Mouse (Mus musculus): Measurements from ENCODE around the gene Mgat3. TPM values are rescaled to one million over a fixed set of nuclear protein-coding genes. Genes with fewer than 3 reads are reported as not detected.

Gene Mgat3
- polyA plus RNA-seq, 1 experiment from 2014 or later = 6.1 TPM

DNA sequence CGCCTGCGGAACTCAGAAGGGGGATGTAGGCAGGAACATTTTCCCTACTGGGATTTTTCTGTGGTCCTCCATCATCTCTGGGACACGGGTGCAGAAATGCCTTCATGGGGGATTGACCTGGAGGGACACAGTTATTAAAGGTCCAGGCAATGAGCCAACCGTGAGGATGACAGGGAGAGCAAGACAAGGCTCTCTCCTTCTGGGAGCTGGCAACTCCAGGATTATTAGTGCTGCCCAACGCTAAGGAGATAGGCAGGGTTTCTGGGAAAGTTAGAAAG, 1.0 kb downstream of the Mgat3 start:
- peaks cover 25% of the 10 kb centered on the region for H3K4me1 ChIP-seq (ENCODE audit: control insufficient read depth, insufficient read depth, low read length)
- peak overlapping the region; percentile 84; the same call in 1 of the 2 replicates for H3K9ac ChIP-seq (ENCODE audit: low read depth, low read length)
- no peaks in the 10 kb centered on the region for H3K27me3 ChIP-seq (ENCODE audit: control insufficient read depth, insufficient read depth, low read length)
- no peaks in the 10 kb centered on the region for H3K9me3 ChIP-seq (ENCODE audit: control insufficient read depth, low read length)
- no peaks in the 10 kb centered on the region for H3K36me3 ChIP-seq (ENCODE audit: control insufficient read depth, insufficient read depth, low read length)
- H3K4me3 ChIP-seq (ENCODE audit: low read length) = peak overlapping the region; percentile 86
- WGBS = under 1% methylated on average over 5 of the region's 5 CpGs
- no peak overlapping the region for H3K27ac ChIP-seq (ENCODE audit: low read depth, low read length)
- ATAC-seq (ENCODE audit: low FRiP score, low TSS enrichment) = no peak
- peak overlapping the region; percentile 88 for H3K4me2 ChIP-seq (replicated peaks; ENCODE audit: low read depth, low read length)

DNA sequence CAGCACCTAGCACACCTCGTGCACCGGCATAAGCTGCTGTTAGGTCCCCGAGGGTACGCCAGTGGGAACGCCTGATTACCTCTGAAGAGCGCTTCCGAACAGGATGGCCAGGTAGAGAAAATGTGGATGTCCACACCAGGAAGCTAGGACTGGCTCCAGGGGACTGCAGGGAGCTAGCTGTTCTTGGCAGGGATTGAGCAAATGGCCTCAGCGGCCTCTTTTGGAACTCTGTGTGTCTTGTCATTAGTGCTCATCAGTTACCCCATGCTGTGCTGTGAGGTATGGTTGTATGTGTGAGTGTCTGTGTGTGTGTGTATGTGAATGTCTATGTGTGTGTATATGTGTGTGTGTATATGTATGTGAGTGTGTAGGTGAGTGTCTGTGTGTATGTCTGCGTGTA, 1.8 kb downstream of the Mgat3 start:
- Histone ChIP-seq H3K27me3 (ENCODE audit: control insufficient read depth, insufficient read depth, low read length) (no peaks in the 10 kb centered on the region), H3K4me2 (replicated peaks; ENCODE audit: low read depth, low read length) (peak overlapping the region; percentile 88; the same call in 1 of the 2 replicates), H3K9ac (ENCODE audit: low read depth, low read length) (no peak overlapping the region), H3K9me3 (ENCODE audit: control insufficient read depth, low read length) (no peaks in the 10 kb centered on the region), H3K4me3 (ENCODE audit: low read length) (peak overlapping the region; percentile 86; the same call in 1 of the 2 replicates), H3K36me3 (ENCODE audit: control insufficient read depth, insufficient read depth, low read length) (no peaks in the 10 kb centered on the region), H3K27ac (ENCODE audit: low read depth, low read length) (no peak overlapping the region), H3K4me1 (ENCODE audit: control insufficient read depth, insufficient read depth, low read length) (peaks cover 28% of the 10 kb centered on the region)
- no peak for ATAC-seq (ENCODE audit: low FRiP score, low TSS enrichment)
- 78% methylated on average over 9 of the region's 9 CpGs for WGBS

DNA sequence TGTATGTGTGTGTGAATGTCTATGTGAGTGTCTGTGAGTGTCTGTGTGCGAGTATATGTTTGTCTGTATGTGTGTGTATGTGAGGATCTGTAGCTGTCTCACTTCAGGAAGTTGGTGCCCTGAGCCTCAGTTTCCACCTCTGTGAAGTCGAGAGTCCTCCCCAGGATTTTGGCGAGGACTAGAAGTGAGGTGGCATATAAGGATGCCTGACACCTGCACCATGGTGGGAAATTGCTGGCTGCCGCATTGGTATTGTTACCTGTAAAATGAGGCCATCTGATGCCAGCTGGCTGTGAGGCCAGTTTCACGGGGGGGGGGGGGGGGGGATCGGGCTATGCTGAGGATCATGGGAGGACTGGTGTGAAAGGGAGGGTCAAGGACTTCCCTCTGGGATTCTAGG, 2.2 kb downstream of the Mgat3 start:
- Histone ChIP-seq H3K4me3 (ENCODE audit: low read length) (no peak overlapping the region), H3K4me2 (replicated peaks; ENCODE audit: low read depth, low read length) (no peak overlapping the region), H3K4me1 (ENCODE audit: control insufficient read depth, insufficient read depth, low read length) (peaks cover 28% of the 10 kb centered on the region), H3K27me3 (ENCODE audit: control insufficient read depth, insufficient read depth, low read length) (no peaks in the 10 kb centered on the region), H3K36me3 (ENCODE audit: control insufficient read depth, insufficient read depth, low read length) (no peaks in the 10 kb centered on the region), H3K9me3 (ENCODE audit: control insufficient read depth, low read length) (no peaks in the 10 kb centered on the region), H3K9ac (ENCODE audit: low read depth, low read length) (no peak overlapping the region), H3K27ac (ENCODE audit: low read depth, low read length) (no peak overlapping the region)
- 88% methylated on average over 4 of the region's 6 CpGs for WGBS
- ATAC-seq (ENCODE audit: low FRiP score, low TSS enrichment) = no peak

DNA sequence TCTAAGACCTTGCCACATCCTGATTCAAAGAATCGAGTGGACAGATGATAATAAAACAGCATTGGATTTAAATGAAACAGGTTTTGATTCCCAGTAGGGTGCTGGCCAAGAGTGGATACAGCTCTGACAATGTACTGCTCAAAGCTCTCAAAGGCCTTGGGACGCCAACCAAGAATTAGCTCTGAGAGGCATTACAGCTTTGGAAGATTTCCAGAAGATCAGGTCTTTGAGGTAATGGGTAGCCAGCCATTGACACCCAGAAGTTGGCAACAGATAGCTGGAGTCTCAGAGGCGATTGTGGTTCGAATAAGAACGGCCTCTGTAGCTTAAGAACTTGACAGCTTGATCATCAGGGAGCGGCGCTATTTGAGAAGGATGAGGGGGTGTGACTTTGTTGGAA, 8.0 kb downstream of the Mgat3 start:
- Histone ChIP-seq H3K27ac (ENCODE audit: low read depth, low read length) (no peak overlapping the region), H3K4me1 (ENCODE audit: control insufficient read depth, insufficient read depth, low read length) (0 out of 2 replicates have a peak, but pooled peaks cover 3% of the 10 kb centered on the region), H3K27me3 (ENCODE audit: control insufficient read depth, insufficient read depth, low read length) (no peaks in the 10 kb centered on the region), H3K9me3 (ENCODE audit: control insufficient read depth, low read length) (no peaks in the 10 kb centered on the region), H3K9ac (ENCODE audit: low read depth, low read length) (no peak overlapping the region), H3K36me3 (ENCODE audit: control insufficient read depth, insufficient read depth, low read length) (no peaks in the 10 kb centered on the region), H3K4me2 (replicated peaks; ENCODE audit: low read depth, low read length) (no peak overlapping the region), H3K4me3 (ENCODE audit: low read length) (no peak overlapping the region)
- ATAC-seq (ENCODE audit: low FRiP score, low TSS enrichment) = no peak
- 90% methylated on average over 7 of the region's 7 CpGs for WGBS

DNA sequence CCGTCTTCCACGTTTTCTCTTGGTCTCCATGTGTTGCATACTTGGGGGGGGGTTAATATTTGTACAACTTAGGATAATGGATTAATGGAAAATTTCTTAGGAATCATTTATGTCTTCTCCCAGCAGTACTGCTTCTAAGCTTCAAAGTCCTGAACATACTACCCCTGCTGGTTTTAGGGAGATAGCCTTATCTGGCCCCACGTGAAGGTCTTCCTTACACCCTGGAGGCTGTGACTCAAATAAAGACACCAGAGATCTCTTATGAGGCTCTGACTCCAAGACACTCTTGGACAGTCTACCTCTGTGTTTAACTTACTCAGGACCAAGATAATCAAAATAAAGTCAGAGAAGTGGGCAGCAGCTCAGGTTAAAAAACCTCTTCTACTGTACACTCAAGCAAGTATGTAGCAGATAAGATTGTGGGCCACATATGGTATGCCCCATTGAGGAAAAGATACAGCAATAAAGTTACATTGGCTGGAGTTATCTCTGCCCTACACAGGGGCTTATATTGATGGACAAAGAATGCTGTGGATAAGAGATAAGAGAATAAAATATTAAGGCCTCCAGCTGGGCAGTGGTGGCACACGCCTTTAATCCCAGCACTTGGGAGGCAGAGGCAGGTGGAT, 8.7 kb downstream of the Mgat3 start:
- 91% methylated on average over 4 of the region's 4 CpGs for WGBS
- Histone ChIP-seq H3K9ac (ENCODE audit: low read depth, low read length) (no peak overlapping the region), H3K36me3 (ENCODE audit: control insufficient read depth, insufficient read depth, low read length) (no peaks in the 10 kb centered on the region), H3K4me3 (ENCODE audit: low read length) (no peak overlapping the region), H3K4me2 (replicated peaks; ENCODE audit: low read depth, low read length) (no peak overlapping the region), H3K27me3 (ENCODE audit: control insufficient read depth, insufficient read depth, low read length) (no peaks in the 10 kb centered on the region), H3K27ac (ENCODE audit: low read depth, low read length) (no peak overlapping the region), H3K4me1 (ENCODE audit: control insufficient read depth, insufficient read depth, low read length) (0 out of 2 replicates have a peak, but pooled peaks cover 3% of the 10 kb centered on the region), H3K9me3 (ENCODE audit: control insufficient read depth, low read length) (no peaks in the 10 kb centered on the region)
- no peak for ATAC-seq (ENCODE audit: low FRiP score, low TSS enrichment)

DNA sequence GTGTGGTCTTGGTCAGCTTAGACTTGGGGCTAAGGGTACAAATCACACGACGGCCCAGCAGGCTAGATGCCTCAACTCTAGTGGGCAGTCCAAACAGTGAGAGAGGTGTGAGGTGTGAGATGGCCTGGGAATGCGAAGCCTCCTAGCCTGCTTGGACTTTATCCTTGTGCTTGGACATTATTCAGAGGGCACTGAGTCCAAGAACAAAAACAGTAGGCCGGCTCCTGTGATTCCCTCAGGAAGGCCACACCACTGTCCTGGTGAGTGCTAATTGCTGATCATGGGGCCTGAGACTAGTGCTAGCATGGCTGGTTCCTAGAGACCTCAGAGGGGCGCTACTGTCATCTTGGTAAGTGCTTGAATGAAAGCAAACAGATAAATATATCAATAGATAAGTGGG, 15.4 kb downstream of the Mgat3 start:
- H3K9ac ChIP-seq (ENCODE audit: low read depth, low read length) = no peak overlapping the region
- H3K4me2 ChIP-seq (replicated peaks; ENCODE audit: low read depth, low read length) = no peak overlapping the region
- 74% methylated on average over 5 of the region's 5 CpGs for WGBS
- no peak overlapping the region for H3K4me3 ChIP-seq (ENCODE audit: low read length)
- H3K36me3 ChIP-seq (ENCODE audit: control insufficient read depth, insufficient read depth, low read length) = no peaks in the 10 kb centered on the region
- H3K4me1 ChIP-seq (ENCODE audit: control insufficient read depth, insufficient read depth, low read length) = peaks cover 14% of the 10 kb centered on the region
- H3K27ac ChIP-seq (ENCODE audit: low read depth, low read length) = no peak overlapping the region
- H3K9me3 ChIP-seq (ENCODE audit: control insufficient read depth, low read length) = no peaks in the 10 kb centered on the region
- no peaks in the 10 kb centered on the region for H3K27me3 ChIP-seq (ENCODE audit: control insufficient read depth, insufficient read depth, low read length)
- no peak for ATAC-seq (ENCODE audit: low FRiP score, low TSS enrichment)

DNA sequence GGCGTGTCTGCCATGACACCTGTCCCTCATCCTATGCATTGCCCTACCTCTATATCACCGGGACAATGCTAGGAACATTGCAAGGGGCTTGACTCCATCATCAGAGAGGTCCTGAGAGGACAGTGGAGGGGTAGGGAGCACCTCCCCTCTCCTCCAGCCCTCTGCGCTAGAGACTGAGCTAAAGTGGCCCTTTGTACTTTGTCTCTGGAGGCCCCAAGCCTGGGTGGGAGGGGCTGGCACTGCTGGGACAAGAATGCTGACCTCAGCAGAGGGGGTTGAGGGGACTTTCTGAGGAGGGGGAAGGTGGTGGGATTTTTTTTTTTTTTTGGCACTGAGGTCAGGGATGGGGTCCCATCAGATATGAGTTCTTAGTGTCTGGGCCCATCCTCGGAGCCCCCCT, 16.6 kb downstream of the Mgat3 start:
- 74% methylated on average over 4 of the region's 4 CpGs for WGBS
- no peak for ATAC-seq (ENCODE audit: low FRiP score, low TSS enrichment)
- no peak overlapping the region for H3K27ac ChIP-seq (ENCODE audit: low read depth, low read length)

GRCm38 (mm10) chr15:80191585-80192245, 18.2 kb downstream of the Mgat3 start:
- no peak overlapping the region for H3K4me3 ChIP-seq (ENCODE audit: low read length)
- no peak overlapping the region for H3K27ac ChIP-seq (ENCODE audit: low read depth, low read length)
- peaks cover 14% of the 10 kb centered on the region for H3K4me1 ChIP-seq (ENCODE audit: control insufficient read depth, insufficient read depth, low read length)
- 57% methylated on average over 8 of the region's 8 CpGs for WGBS
- H3K27me3 ChIP-seq (ENCODE audit: control insufficient read depth, insufficient read depth, low read length) = no peaks in the 10 kb centered on the region
- no peaks in the 10 kb centered on the region for H3K36me3 ChIP-seq (ENCODE audit: control insufficient read depth, insufficient read depth, low read length)
- no peaks in the 10 kb centered on the region for H3K9me3 ChIP-seq (ENCODE audit: control insufficient read depth, low read length)
- no peak overlapping the region for H3K4me2 ChIP-seq (replicated peaks; ENCODE audit: low read depth, low read length)
- no peak for ATAC-seq (ENCODE audit: low FRiP score, low TSS enrichment)
- H3K9ac ChIP-seq (ENCODE audit: low read depth, low read length) = no peak overlapping the region

More for the DNA sequence above, 16.6 kb downstream of the Mgat3 start:
- Histone ChIP-seq H3K9ac (ENCODE audit: low read depth, low read length) (no peak overlapping the region), H3K27me3 (ENCODE audit: control insufficient read depth, insufficient read depth, low read length) (no peaks in the 10 kb centered on the region), H3K4me2 (replicated peaks; ENCODE audit: low read depth, low read length) (no peak overlapping the region), H3K36me3 (ENCODE audit: control insufficient read depth, insufficient read depth, low read length) (no peaks in the 10 kb centered on the region), H3K4me1 (ENCODE audit: control insufficient read depth, insufficient read depth, low read length) (peaks cover 14% of the 10 kb centered on the region), H3K9me3 (ENCODE audit: control insufficient read depth, low read length) (no peaks in the 10 kb centered on the region), H3K4me3 (ENCODE audit: low read length) (no peak overlapping the region)

- 92% methylated on average over 5 of the region's 6 CpGs for WGBS
- H3K27me3 ChIP-seq (ENCODE audit: control insufficient read depth, insufficient read depth, low read length) = no peaks in the 10 kb centered on the region
- no peaks in the 10 kb centered on the region for H3K36me3 ChIP-seq (ENCODE audit: control insufficient read depth, insufficient read depth, low read length)
- no peaks in the 10 kb centered on the region for H3K9me3 ChIP-seq (ENCODE audit: control insufficient read depth, low read length)
- no peak for ATAC-seq (ENCODE audit: low FRiP score, low TSS enrichment)
- H3K9ac ChIP-seq (ENCODE audit: low read depth, low read length) = no peak overlapping the region
- H3K27ac ChIP-seq (ENCODE audit: low read depth, low read length) = no peak overlapping the region
- peaks cover 14% of the 10 kb centered on the region for H3K4me1 ChIP-seq (ENCODE audit: control insufficient read depth, insufficient read depth, low read length)
- no peak overlapping the region for H3K4me3 ChIP-seq (ENCODE audit: low read length)
- no peak overlapping the region for H3K4me2 ChIP-seq (replicated peaks; ENCODE audit: low read depth, low read length)
Measured at GRCm38 (mm10) chr15:80192246-80192585, 18.7 kb downstream of the Mgat3 start.
